Mouse (Mus musculus): ENCODE results near the gene Zzz3.

Zzz3 gene

GRCm38 (mm10) chr3:152400875-152401274 is 5.6 kb downstream of the Zzz3 start:
- in situ Hi-C loops (cut with MboI, MseI) = no loop called here

- in situ Hi-C loops (cut with MboI, MseI) = no loop called here
Observed at GRCm38 (mm10) chr3:152401964-152402670, 6.8 kb downstream of the Zzz3 start.

DNA sequence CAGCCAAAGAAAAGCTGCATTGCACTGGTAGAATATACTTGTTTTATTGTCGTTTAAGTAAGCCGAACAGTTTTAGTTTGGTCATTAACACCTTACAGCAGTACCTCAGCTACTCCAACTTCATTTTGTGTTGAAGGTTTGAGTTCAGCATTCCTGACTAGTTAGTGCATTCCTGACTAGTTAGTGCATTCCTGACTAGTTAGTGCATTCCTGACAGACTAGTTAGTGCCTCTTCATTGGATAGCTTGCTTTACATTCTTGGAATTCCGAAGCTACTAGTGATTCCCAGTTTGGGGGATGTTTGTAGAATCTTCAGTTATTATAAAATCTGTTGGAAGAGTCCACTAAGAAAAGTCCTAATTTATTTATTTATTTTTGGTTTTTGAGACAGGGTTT is 7.4 kb downstream of the Zzz3 start:
- in situ Hi-C loops (cut with MboI, MseI) = no loop called here

DNA sequence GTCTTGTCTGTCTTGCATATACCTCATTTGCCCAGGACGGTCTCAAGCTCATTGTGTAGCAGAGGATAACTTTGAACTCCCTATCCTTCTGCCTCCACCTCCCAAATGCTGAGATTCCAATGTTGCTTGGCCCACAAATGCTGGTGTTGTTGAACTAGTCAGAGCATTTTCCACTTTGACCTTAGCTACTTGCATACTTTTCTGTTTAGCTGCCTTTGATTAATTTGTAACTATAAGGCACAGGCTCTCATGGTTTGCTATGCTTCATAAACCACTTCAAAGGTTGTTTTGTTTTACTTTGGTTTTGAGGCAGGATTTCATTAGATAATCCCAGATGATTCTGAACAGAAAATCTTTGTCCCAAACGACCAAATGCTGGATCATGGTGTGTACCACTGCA is 8.6 kb downstream of the Zzz3 start:
- in situ Hi-C loops (cut with MboI, MseI) = no loop called here

DNA sequence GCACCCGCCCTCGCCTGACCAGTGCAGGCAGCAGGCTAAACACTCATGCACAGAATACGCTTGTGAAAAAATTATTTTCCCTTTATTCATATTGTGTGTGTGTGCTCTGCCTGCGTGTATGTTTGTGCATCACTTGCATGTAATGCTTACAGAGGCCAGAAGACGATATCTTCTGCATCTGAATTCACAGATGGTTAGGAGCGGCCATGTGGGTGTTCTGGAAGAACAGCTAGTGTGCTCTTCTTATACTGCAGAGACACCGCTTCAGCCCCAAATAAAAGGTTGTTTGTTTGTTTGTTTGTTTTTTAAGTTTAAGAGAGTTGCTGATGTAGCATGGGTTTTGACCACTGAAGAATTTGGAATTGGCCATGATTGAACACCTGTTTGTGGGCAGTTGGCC is 10.1 kb downstream of the Zzz3 start:
- in situ Hi-C loops (cut with MboI, MseI) = no loop called here

DNA sequence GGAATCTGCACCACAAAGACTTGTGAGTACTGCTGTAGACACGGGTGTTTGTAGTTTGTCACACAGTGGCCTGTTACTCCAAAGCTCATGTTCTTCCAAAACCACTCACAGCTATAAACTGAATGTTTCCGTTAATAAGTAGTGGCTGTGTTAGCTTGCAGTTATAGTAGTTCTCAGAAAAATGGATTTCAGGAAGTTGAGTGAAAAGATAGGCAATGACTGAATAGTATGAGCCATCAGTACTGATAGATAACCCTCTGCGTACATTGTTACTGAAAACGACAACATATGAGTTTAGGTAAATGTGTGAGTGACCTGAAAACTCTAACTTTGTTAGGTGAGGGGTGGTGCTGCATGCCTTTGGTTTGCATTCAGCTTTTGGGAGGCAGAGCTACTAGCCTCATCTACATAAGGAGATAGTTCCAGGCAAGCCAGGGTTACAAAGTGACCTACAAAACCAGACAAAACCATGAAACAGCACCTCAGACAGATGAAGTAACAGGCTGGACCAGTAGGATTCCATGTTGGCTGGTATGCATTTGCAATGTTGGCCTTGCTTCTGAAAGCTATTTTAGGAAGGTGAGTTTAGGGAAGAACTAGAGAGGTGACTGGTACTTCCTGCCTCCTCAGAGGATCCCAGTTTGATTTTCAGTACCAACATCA is 10.8 kb downstream of the Zzz3 start:
- in situ Hi-C loops (cut with MboI, MseI) = no loop called here

- in situ Hi-C loops (cut with MboI, MseI) = no loop called here
Observed at GRCm38 (mm10) chr3:152410980-152411551, 15.8 kb downstream of the Zzz3 start.

DNA sequence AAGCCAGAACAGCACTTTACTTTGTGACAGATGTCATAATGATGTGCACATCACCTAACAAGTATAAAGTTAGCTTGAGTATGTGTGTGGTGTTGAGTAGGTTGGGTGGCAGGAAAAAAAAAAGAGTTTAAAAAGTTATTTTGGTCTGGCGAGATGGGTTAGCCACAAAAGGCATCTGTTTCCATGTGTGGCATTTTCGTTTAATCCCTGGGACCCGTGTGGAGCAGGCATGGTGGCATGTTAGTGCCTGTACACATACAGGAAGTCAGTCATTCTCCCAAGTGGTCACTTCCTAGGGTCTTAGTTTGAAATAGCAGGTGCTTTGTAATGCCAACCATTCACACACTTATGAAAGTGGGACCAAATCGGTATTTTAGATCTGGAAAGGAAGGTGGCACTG is 17.1 kb downstream of the Zzz3 start:
- in situ Hi-C loops (cut with MboI, MseI) = no loop called here

GRCm38 (mm10) chr3:152428925-152429324 is 33.7 kb downstream of the Zzz3 start:
- in situ Hi-C loops (cut with MboI, MseI) = no loop called here

- in situ Hi-C loops (cut with MboI, MseI) = no loop called here
Observed at GRCm38 (mm10) chr3:152432677-152433076, 37.4 kb downstream of the Zzz3 start.

- in situ Hi-C loops (cut with MboI, MseI) = no loop called here
Observed at GRCm38 (mm10) chr3:152435590-152435989, 40.3 kb downstream of the Zzz3 start.

DNA sequence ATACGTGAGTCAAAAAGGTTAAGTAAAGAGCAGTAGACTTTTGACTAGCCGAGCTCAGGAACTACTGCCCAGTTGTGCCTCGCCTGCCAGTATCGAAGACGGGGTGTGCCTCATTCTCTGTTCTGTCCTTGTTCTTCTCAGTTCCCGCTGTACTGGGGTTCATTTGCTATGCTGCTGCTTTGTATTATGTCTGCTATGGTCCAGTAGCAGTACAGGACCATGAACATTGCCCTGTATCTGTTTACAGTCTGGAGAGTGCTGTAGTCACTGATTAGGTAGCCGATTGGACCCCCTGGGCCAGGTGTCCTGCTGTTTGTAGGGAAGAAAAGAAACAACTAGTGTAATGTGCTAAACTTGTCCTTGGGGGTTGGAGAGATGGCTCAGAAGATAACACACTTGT is 42.8 kb downstream of the Zzz3 start:
- in situ Hi-C loops (cut with MboI, MseI) = no loop called here

DNA sequence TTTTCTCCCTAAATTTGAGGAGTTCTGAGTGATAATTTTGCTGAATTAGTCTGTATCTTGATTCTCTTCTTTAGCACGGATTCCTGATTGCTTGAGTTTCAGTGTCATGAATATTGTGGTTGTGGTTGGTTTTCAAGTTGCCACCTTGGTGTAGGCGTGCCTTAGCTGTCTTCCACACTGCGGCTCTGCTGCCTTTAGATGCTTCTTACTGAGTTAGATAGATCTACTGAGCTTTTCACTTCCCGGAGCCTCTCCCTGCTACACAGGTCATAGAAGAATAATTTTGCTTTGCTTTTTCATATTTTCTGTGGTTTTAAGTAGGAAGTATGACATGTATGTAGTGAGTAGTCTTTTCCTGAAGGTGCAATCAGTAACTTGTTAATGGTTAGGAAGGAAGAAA is 47.5 kb downstream of the Zzz3 start:
- in situ Hi-C loops (cut with MboI, MseI) = no loop called here

- in situ Hi-C loops (cut with MboI, MseI) = no loop called here
Observed at GRCm38 (mm10) chr3:152444114-152444513, 48.8 kb downstream of the Zzz3 start.

GRCm38 (mm10) chr3:152446966-152447365 is 51.7 kb downstream of the Zzz3 start:
- in situ Hi-C loops (cut with MboI, MseI) = no loop called here

DNA sequence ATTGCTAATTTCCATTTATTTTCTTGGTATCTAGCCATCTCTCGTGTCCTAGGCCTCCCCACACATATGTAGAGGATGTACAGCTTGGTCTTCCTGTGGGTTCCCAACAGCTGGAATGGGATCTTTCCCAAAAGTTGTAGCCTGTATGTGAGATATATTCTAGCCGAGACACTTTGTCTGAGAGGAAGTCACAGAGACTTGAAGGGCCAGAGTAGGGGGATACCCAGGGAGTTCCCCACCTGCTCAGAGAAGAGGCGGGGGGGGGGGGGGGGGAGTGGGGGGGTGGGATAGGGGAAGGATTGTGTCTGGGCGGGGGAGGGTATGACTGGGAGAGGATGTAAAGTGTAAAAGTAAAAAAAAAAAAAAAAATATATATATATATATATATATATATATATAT is 57.9 kb downstream of the Zzz3 start:
- in situ Hi-C loops (cut with MboI, MseI) = loop anchor here in 1 of 2 experiments (25.0 kb wide), 1 partner anchor 1459 kb away; the partner anchor contains the start of genes Msh4 and Rabggtb

DNA sequence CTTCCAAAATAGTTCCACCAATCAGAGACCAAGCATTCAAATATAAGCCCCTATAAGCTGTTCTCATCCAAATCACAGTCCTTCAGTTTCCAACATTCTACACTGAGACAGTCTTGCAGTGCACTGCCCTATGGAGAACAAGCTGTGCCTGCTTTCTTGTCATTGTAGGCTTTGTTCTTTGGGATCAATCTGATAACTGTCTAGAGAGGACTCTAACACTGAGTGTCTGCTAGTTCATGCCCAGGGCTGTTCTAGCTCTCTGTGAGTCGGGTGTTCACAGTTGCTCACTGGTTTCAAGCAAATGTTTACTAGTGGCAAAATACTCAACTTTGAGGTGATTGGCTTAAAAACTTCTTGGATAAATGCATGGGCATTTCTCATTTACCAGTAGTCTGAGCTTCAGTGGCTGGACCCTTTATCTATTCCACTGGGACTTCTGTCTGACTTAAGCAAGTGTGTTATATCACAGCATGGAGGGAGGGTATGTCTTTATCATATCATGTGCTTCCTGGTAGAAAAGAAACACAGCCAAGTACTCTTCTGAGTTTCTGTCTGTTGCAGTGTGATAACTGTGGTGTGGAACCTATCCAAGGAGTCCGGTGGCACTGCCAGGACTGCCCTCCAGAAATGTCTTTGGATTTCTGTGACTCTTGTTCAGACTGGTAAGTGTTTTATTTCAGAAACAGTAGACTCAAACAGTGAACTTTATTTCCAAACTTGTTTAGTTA is 62.2 kb downstream of the Zzz3 start:
- in situ Hi-C loops (cut with MboI, MseI) = loop anchor here in 1 of 2 experiments (25.0 kb wide), 1 partner anchor 1455 kb away; the partner anchor contains the start of genes Msh4 and Rabggtb

DNA sequence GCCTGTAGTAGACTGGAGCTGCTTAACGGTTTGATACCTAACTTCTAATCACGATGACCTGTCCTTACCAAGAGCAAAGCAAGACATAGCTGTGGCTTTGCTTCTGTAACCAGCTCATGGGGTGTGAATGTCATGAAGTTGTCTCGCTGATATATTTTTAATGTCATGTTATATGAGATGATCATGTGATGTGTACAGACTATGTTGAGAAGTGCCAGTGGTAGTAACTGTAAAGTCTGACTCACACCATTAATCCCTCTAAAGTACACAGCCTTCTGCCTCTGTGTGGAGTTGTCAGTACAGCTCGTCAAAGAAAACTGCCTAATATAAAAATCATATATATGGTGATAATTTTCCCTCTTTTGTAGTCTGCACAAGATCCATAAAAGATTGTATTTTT is 63.6 kb downstream of the Zzz3 start:
- in situ Hi-C loops (cut with MboI, MseI) = loop anchor here in 1 of 2 experiments (25.0 kb wide), 1 partner anchor 1453 kb away; the partner anchor contains the start of genes Msh4 and Rabggtb

DNA sequence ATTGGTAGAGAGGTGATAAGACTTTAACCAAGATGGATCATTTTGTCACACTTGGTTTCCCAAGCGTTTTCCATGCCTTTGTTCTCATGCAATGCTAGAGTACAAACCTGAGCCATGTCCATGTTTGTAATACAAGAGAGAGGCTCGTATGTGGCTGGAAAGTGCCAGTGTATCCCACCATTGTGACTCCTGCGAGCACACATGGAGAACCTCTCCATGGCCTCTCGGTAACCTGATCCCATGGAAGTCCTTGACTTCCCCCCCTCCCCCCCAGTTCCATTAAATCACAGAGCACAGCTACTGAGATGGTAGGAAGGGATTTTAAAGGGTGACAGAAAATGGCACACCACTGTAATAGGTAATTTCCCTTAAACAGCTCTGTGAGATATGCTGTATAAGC is 65.5 kb downstream of the Zzz3 start:
- in situ Hi-C loops (cut with MboI, MseI) = loop anchor here in 1 of 2 experiments (25.0 kb wide), 1 partner anchor 1451 kb away; the partner anchor contains the start of genes Msh4 and Rabggtb

GRCm38 (mm10) chr3:152462038-152462547 is 66.8 kb downstream of the Zzz3 start:
- in situ Hi-C loops (cut with MboI, MseI) = loop anchor here in 1 of 2 experiments (25.0 kb wide), 1 partner anchor 1450 kb away; the partner anchor contains the start of genes Msh4 and Rabggtb

DNA sequence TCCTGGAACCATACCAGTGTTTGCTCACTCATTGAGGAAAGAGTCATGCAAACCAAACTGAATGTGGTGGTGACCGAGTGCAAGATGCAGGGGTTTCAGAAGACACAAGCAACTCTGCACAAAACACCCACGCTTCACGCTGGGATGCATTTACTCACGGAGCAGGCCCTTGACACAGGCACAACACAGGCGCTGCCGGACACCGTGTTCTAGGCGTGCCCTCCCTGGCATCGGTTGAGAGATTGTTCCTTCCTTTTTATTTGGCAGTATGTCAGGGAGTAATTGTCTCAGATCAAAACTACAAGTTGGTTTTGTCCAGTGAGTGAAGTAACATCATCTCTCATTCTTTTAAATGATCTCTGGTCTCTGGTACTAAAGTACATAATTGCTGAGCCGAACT is 67.6 kb downstream of the Zzz3 start:
- in situ Hi-C loops (cut with MboI, MseI) = loop anchor here in 1 of 2 experiments (25.0 kb wide), 1 partner anchor 1449 kb away; the partner anchor contains the start of genes Msh4 and Rabggtb

Data from T-helper 17 cell (primary cell).